Mouse (Mus musculus): ENCODE data around the gene Snx9. TPM values are rescaled to one million over a fixed set of nuclear protein-coding genes. Genes with fewer than 3 reads are reported as not detected.

The Snx9 gene
- polyA plus RNA-seq, 1 experiment: 66.3 TPM

DNA sequence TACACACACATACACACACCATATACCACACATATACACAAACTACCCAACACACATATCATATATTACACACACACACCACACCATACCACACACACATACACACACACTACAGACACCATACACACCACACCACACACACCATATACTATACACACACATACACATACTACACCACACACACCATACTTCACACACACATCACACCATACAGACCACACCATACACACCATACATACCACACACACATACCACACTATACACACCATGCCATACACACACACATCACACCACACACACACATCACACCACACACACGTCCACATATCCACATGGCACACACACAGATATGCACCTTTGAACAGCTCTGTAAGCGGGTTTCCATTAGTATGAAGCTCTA, 34.3 kb upstream of the Snx9 start:
- H3K4me1 ChIP-seq (ENCODE audit: control insufficient read depth, insufficient read depth, insufficient read length, low read length): peaks cover 22% of the 10 kb centered on the region; the same call in 1 of the 2 replicates
- H3K36me3 ChIP-seq (ENCODE audit: control insufficient read depth, insufficient read depth, low read length): no peaks in the 10 kb centered on the region
- no peak overlapping the region for H3K4me3 ChIP-seq (ENCODE audit: low read depth, low read length)
- TF ChIP-seq POLR2A (IDR thresholded peaks at IDR 0.05; ENCODE audit: low read depth, low read length) (no peak), CTCF (IDR thresholded peaks at IDR 0.05; ENCODE audit: extremely low read depth, insufficient read length, insufficient replicate concordance, low read depth, low read length) (no peak)
- WGBS: 94% methylated on average over 2 of the region's 2 CpGs
- H3K27me3 ChIP-seq (ENCODE audit: control insufficient read depth, insufficient read depth, low read length): no peaks in the 10 kb centered on the region
- H3K27ac ChIP-seq (ENCODE audit: insufficient read depth, low read depth, low read length): no peak overlapping the region

DNA sequence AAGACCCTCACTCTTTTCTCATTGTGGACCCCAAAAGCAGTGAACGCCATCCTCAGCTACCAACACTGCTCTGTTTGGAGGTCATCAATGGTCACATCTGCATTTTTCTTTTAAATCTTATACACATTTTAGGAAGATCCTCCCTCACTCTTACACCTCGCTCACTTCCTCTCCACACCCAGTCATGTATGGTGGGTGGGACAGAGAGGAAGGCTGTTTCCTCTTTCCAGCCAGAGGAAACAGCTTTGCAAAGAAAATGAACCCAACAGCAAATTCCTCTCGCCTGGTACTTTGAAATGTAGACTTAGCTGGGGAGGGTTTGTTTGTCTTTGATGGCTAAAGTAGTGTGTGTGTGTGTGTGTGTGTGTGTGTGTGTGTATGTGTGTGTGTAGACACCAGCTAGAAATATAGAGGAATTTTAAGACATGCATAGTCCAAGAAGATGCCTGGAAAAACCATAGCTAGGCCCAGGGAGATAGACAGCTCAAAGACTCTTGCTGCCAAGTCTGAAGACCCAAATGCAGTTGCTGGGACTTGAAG, 33.2 kb upstream of the Snx9 start:
- Histone ChIP-seq H3K4me3 (ENCODE audit: low read depth, low read length) (no peak overlapping the region), H3K27ac (ENCODE audit: insufficient read depth, low read depth, low read length) (no peak overlapping the region), H3K27me3 (ENCODE audit: control insufficient read depth, insufficient read depth, low read length) (no peaks in the 10 kb centered on the region), H3K36me3 (ENCODE audit: control insufficient read depth, insufficient read depth, low read length) (no peaks in the 10 kb centered on the region), H3K4me1 (ENCODE audit: control insufficient read depth, insufficient read depth, insufficient read length, low read length) (peaks cover 13% of the 10 kb centered on the region; the same call in 1 of the 2 replicates)
- 74% methylated on average over 3 of the region's 3 CpGs for WGBS
- TF ChIP-seq POLR2A (IDR thresholded peaks at IDR 0.05; ENCODE audit: low read depth, low read length) (no peak), CTCF (IDR thresholded peaks at IDR 0.05; ENCODE audit: extremely low read depth, insufficient read length, insufficient replicate concordance, low read depth, low read length) (no peak)

DNA sequence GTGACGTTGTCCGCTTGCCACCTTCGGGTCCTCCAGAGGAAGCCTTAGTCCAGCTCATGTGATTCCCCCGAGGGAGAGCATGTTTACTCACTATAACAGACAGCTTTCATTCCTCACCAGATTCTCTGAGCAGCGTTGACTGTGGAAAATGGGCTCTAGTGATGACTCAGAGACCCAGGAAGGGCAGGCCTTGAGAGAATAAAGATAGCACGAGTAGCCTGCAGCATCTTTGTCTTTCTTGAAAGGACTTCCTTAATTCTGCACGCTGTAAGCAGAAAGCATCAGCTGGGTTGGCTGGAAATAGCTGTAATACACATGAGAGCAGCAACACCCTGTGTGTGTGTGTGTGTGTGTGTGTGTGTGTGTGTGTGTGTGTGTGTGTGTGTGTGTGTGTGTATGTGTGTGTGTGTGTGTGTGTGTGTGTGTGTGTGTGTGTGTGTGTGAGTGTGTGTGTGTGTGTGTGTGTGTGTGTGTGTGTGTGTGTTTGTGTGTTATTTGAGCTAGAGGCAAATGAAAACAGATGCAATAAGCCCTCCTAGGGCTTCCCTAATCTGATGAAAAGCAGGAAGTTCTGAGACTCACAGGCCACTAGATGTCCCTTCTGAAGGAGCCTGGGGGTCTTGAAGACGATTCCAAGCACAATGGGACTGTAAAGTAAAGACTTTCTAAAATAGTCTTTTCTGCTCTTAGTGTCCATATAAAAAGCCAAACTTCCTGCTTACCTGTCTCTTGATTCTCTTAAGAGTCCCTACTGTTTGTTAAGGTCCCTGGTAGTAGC, 27.1 kb upstream of the Snx9 start:
- H3K4me3 ChIP-seq (ENCODE audit: low read depth, low read length): no peak overlapping the region
- no peaks in the 10 kb centered on the region for H3K36me3 ChIP-seq (ENCODE audit: control insufficient read depth, insufficient read depth, low read length)
- H3K4me1 ChIP-seq (ENCODE audit: control insufficient read depth, insufficient read depth, insufficient read length, low read length): no peaks in the 10 kb centered on the region
- 0 out of 2 replicates have a peak overlapping the region, but pooled peaks have one; percentile 1 for H3K27ac ChIP-seq (ENCODE audit: insufficient read depth, low read depth, low read length)
- 47% methylated on average over 8 of the region's 8 CpGs for WGBS
- no peaks in the 10 kb centered on the region for H3K27me3 ChIP-seq (ENCODE audit: control insufficient read depth, insufficient read depth, low read length)
- TF ChIP-seq POLR2A (IDR thresholded peaks at IDR 0.05; ENCODE audit: low read depth, low read length) (no peak), CTCF (IDR thresholded peaks at IDR 0.05; ENCODE audit: extremely low read depth, insufficient read length, insufficient replicate concordance, low read depth, low read length) (no peak)

DNA sequence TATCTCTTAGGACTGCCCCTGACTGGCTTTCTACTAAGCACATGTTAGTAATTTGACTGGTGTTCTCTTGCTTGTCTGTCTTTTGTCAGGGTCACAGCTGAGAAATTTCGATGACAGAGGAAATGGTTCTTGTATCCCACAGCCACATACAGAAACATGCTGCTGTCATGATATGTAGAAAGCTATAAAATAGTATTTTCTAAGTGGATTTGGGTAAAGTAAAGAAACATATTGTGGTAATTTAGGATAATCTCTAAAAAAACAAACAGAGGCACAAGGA, 26.5 kb upstream of the Snx9 start:
- WGBS: 63% methylated on average over 1 of the region's 1 CpGs
- H3K4me3 ChIP-seq (ENCODE audit: low read depth, low read length): no peak overlapping the region
- no peak overlapping the region for H3K27ac ChIP-seq (ENCODE audit: insufficient read depth, low read depth, low read length)
- no peaks in the 10 kb centered on the region for H3K27me3 ChIP-seq (ENCODE audit: control insufficient read depth, insufficient read depth, low read length)
- TF ChIP-seq CTCF (IDR thresholded peaks at IDR 0.05; ENCODE audit: extremely low read depth, insufficient read length, insufficient replicate concordance, low read depth, low read length) (no peak), POLR2A (IDR thresholded peaks at IDR 0.05; ENCODE audit: low read depth, low read length) (no peak)
- no peaks in the 10 kb centered on the region for H3K36me3 ChIP-seq (ENCODE audit: control insufficient read depth, insufficient read depth, low read length)
- H3K4me1 ChIP-seq (ENCODE audit: control insufficient read depth, insufficient read depth, insufficient read length, low read length): no peaks in the 10 kb centered on the region

DNA sequence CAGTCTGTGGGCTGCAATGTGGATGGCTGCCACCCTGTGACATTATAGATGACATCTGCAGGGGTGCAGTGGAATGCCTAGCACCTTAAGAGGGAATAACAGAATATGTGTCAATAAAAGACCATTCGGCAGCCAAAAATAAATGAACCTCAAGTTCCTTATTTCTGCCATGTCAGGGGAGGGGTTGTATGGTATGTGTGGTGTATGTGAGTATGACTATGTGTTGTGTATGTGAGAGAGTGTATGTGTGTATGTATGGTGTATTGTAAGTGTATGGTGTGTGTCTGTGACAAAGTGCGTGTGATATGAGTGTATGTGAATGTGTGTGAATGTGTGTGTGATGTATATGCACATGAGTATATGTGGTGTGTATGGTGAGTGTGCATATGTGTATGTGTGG, 23.3 kb upstream of the Snx9 start:
- WGBS: 81% methylated on average over 2 of the region's 2 CpGs
- Histone ChIP-seq H3K27ac (ENCODE audit: insufficient read depth, low read depth, low read length) (no peak overlapping the region), H3K36me3 (ENCODE audit: control insufficient read depth, insufficient read depth, low read length) (no peaks in the 10 kb centered on the region), H3K4me1 (ENCODE audit: control insufficient read depth, insufficient read depth, insufficient read length, low read length) (no peaks in the 10 kb centered on the region), H3K4me3 (ENCODE audit: low read depth, low read length) (no peak overlapping the region), H3K27me3 (ENCODE audit: control insufficient read depth, insufficient read depth, low read length) (no peaks in the 10 kb centered on the region)
- TF ChIP-seq CTCF (IDR thresholded peaks at IDR 0.05; ENCODE audit: extremely low read depth, insufficient read length, insufficient replicate concordance, low read depth, low read length) (no peak), POLR2A (IDR thresholded peaks at IDR 0.05; ENCODE audit: low read depth, low read length) (no peak)

DNA sequence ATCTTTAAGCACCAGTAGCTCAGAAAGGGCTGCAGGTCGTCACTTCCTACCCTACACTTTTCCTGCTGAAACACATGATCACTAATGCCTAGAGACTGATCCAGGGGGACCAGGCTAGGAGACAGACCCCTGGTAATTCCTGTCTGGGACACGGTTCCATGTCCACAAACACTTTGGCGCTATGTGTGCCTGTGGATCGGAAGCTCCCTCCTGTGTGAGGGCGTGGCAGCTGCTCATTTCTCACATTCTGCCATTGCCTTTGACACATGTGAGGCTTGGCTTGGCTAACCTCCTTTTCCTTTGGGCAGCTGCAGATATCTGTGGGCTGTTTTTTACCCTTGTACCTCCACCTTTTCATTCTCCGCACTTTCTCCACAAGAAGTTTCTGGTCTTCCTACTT, 22.0 kb upstream of the Snx9 start:
- H3K4me1 ChIP-seq (ENCODE audit: control insufficient read depth, insufficient read depth, insufficient read length, low read length): no peaks in the 10 kb centered on the region
- no peak overlapping the region for H3K27ac ChIP-seq (ENCODE audit: insufficient read depth, low read depth, low read length)
- H3K4me3 ChIP-seq (ENCODE audit: low read depth, low read length): no peak overlapping the region
- no peaks in the 10 kb centered on the region for H3K36me3 ChIP-seq (ENCODE audit: control insufficient read depth, insufficient read depth, low read length)
- WGBS: 55% methylated on average over 6 of the region's 6 CpGs
- no peaks in the 10 kb centered on the region for H3K27me3 ChIP-seq (ENCODE audit: control insufficient read depth, insufficient read depth, low read length)
- TF ChIP-seq CTCF (IDR thresholded peaks at IDR 0.05; ENCODE audit: extremely low read depth, insufficient read length, insufficient replicate concordance, low read depth, low read length) (no peak), POLR2A (IDR thresholded peaks at IDR 0.05; ENCODE audit: low read depth, low read length) (no peak)

DNA sequence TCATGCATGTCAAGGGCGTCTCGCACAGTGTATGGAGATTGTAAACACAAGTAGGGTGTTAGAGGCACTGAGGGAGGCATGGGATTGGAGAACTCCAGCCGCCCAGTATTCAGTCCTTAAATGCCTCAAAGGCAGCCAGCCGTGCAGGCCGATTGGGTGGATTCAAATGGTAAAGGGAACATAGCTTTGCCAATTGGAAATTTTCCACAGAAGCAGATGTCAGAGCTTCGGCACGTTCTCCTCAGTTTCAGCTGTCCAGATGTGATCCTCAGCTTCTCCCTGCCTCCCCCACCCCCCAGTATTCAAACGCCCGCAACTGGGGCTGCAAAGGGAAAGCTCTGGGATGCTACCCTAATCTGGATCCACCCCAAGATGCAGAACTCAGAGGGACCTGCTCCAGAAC, 21.3 kb upstream of the Snx9 start:
- no peak for TF ChIP-seq CTCF (IDR thresholded peaks at IDR 0.05; ENCODE audit: extremely low read depth, insufficient read length, insufficient replicate concordance, low read depth, low read length)
- TF ChIP-seq POLR2A (IDR thresholded peaks at IDR 0.05; ENCODE audit: low read depth, low read length): no peak
- no peaks in the 10 kb centered on the region for H3K27me3 ChIP-seq (ENCODE audit: control insufficient read depth, insufficient read depth, low read length)
- 75% methylated on average over 9 of the region's 9 CpGs for WGBS
- no peaks in the 10 kb centered on the region for H3K4me1 ChIP-seq (ENCODE audit: control insufficient read depth, insufficient read depth, insufficient read length, low read length)
- no peaks in the 10 kb centered on the region for H3K36me3 ChIP-seq (ENCODE audit: control insufficient read depth, insufficient read depth, low read length)
- H3K4me3 ChIP-seq (ENCODE audit: low read depth, low read length): no peak overlapping the region
- H3K27ac ChIP-seq (ENCODE audit: insufficient read depth, low read depth, low read length): no peak overlapping the region
